Mouse (Mus musculus) c-Kit-positive CD71-positive TER-119-positive erythroid progenitor cells, embryonic 14.5 days (primary cell): ENCODE results near the gene Cyyr1.

Source experiments
- DNase-seq: peaks from one replicate; pipeline ENCODE4 v3.0.0-alpha.2; 2013; ENCODE audit warnings: low spot score

The Cyyr1 gene

GRCm38 (mm10) chr16:85470057-85470456 is 83.1 kb downstream of the Cyyr1 start:
- DNase-seq, result no peak

- no peak for DNase-seq
These were observed 98.2 kb downstream of the Cyyr1 start for GRCm38 (mm10) chr16:85455043-85455442.

- no peak for DNase-seq
These were observed 106.9 kb downstream of the Cyyr1 start for GRCm38 (mm10) chr16:85446306-85446705.

DNA sequence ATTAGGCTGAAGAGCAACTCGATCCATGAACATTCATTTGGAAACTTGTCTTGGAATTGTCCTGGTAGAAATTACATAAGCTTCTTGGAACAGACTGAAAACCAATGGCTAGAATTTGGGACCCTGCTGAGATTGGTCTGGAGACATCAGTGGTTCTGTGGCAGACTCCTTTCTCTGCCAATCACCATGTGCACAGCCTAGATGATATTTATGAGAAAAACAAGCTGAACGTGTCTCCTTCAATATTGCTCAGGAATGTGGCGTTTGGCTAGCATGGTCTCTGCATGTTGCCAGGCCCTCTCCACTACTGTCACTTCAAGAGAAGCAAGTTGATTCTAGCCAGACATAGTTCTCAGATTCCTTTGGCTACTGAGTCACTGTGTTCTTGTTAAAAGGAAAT is 107.4 kb downstream of the Cyyr1 start:
- no peak for DNase-seq

GRCm38 (mm10) chr16:85435427-85435826 is 117.8 kb downstream of the Cyyr1 start:
- DNase-seq, result no peak

DNA sequence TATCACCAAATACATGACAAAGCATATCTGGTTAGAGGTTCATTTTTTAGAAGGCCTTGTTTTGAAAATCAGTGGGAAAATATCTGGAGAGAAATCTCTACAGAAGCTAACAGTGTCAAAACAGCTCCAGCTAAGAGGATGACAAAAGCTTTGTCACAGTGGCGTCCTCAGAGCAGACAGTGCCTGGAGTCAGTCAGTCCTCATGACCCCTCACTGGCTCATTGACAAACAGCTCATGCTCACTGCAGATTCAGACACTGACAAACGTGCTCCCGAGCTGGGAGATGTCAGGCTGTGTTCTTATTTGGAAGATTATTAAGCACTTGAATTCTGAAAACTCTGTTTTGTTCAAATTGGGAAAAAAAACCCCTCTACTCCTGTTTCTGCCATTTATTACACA is 124.0 kb downstream of the Cyyr1 start:
- no peak for DNase-seq

- no peak for DNase-seq
These were observed 130.3 kb downstream of the Cyyr1 start for GRCm38 (mm10) chr16:85422889-85423288.

GRCm38 (mm10) chr16:85415415-85415814 is 137.8 kb downstream of the Cyyr1 start:
- no peak for DNase-seq

- no peak for DNase-seq
These were observed 159.7 kb downstream of the Cyyr1 start for GRCm38 (mm10) chr16:85393430-85393948.

GRCm38 (mm10) chr16:85386801-85387200 is 166.4 kb downstream of the Cyyr1 start:
- DNase-seq, result no peak
